15 mouse cellular contexts compared by ENCODE assay signal in the genomic region with DNA sequence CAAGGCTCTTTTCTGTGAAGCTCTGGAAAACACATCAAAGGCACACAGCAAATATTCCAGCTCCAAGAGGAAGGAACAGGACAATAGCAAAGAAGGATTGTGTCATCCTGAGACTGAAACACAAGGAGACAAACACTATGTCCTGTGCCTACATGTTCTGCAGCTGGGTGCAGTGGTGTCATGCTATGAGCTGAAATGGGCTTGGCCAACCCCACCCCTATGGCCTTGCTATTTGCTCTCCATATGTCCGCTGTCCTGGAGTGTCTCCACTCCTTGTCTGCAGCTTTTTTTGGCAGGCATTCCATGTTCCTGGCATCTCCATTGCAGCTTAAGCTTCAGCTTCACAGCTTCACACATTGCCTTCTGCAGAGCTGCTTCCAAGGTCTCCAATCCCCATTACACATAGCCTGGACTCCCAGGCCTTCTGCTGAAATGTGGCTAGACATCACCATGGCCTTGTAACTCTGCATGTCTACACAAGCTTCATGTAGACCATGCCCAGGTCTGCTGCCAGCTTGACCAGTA.
DNase-seq lines count a peak whose midpoint lies in the region; ATAC-seq lines count a peak whose summit lies in the region.
"Had no signal": no experiment of that assay in that cellular context is flagged by ENCODE, and none has a peak within 500 bp of the region (broad histone marks: within the 10 kb centered on the region; RNA-seq: fewer than 3 reads in every experiment).

No protein-coding gene starts in this region.

- H3K4me3 ChIP-seq in lung, embryonic 16.5 days (ENCODE audit: low read length) = no peak overlapping the region
- H3K4me3 ChIP-seq: liver, embryonic 15.5 days had no signal

- peak; percentile 5 for DNase-seq in gastrocnemius, postnatal 10 days
- no peak for DNase-seq in gastrocnemius, postnatal 4 days (ENCODE audit: low spot score in 2 of 2)
- DNase-seq in lung, postnatal 25 days (ENCODE audit: low spot score) = no peak
- peak; percentile 7 for DNase-seq in gastrocnemius, postnatal 25 days
- peak; percentile 6 to 18 for DNase-seq in heart, postnatal 36 days
- DNase-seq in adrenal gland, adult 2 months = no peak
- DNase-seq in ovary, postnatal 14 days (ENCODE audit: low spot score) = no peak
- DNase-seq: adrenal gland, postnatal 10 days; cerebellum, postnatal 36 days; kidney, adult 2 months; kidney, postnatal 36 days; midbrain, embryonic 14.5 days had no signal

- WGBS in lung, embryonic 16.5 days = 32% methylated on average over 1 of the region's 1 CpGs

- H3K4me1 ChIP-seq in lung, embryonic 16.5 days (replicated peaks; ENCODE audit: control insufficient read depth, insufficient read depth, low read length) = no peaks in the 10 kb centered on the region
- H3K4me1 ChIP-seq: liver, embryonic 15.5 days had no signal

- no peak overlapping the region for H3K4me2 ChIP-seq in lung, embryonic 16.5 days (ENCODE audit: low read depth, low read length)
- H3K4me2 ChIP-seq: liver, embryonic 15.5 days had no signal

- H3K9me3 ChIP-seq in lung, embryonic 16.5 days (ENCODE audit: control insufficient read depth, low read length) = no peaks in the 10 kb centered on the region
- H3K9me3 ChIP-seq: liver, embryonic 15.5 days had no signal

- no peak overlapping the region for H3K9ac ChIP-seq in lung, embryonic 16.5 days (ENCODE audit: low read length)
- H3K9ac ChIP-seq: liver, embryonic 15.5 days had no signal

- no peak overlapping the region for H3K27ac ChIP-seq in lung, embryonic 16.5 days (ENCODE audit: low read length)
- H3K27ac ChIP-seq: liver, embryonic 15.5 days had no signal

- ATAC-seq in lung, embryonic 16.5 days (ENCODE audit: low read depth) = peak; percentile 73
- ATAC-seq: forebrain, embryonic 16.5 days had no signal

- intact Hi-C loops in heart, postnatal 36 days (cut with DNase I) = no loop called here

- no peaks in the 10 kb centered on the region for H3K36me3 ChIP-seq in lung, embryonic 16.5 days (ENCODE audit: control insufficient read depth, insufficient read depth, low read length)
- H3K36me3 ChIP-seq: liver, embryonic 15.5 days had no signal

- no peaks in the 10 kb centered on the region for H3K27me3 ChIP-seq in lung, embryonic 16.5 days (ENCODE audit: control insufficient read depth, insufficient read depth, low read depth, low read length)
- H3K27me3 ChIP-seq: liver, embryonic 15.5 days had no signal

Comparison
In these comparisons a context has a peak if more than half of its experiments do, and no peak if none do; other contexts are left out.
1. DNase-seq: peak in gastrocnemius, postnatal 10 days (single experiment), gastrocnemius, postnatal 25 days (single experiment) and heart, postnatal 36 days (2 of 2); none in gastrocnemius, postnatal 4 days (0 of 2), lung, postnatal 25 days (single experiment), adrenal gland, adult 2 months (single experiment) and ovary, postnatal 14 days (single experiment).